In genomic region chr17:46251174-46251573, GRCm38 (mm10) we compare ENCODE assay signal across 18 mouse cellular contexts. TPM values are rescaled to one million over a fixed set of nuclear protein-coding genes. Genes with fewer than 3 reads are reported as not detected.
A peak's percentile ranks its signal among the peaks of the same experiment; 100 is the strongest.
DNase-seq lines count a peak whose midpoint lies in the region; ATAC-seq and TF ChIP-seq lines count a peak whose summit lies in the region.
"Had no signal": no experiment of that assay in that cellular context is flagged by ENCODE, and none has a peak within 500 bp of the region (broad histone marks: within the 10 kb centered on the region; RNA-seq: fewer than 3 reads in every experiment).

No protein-coding gene starts in this region.

- H3K9me3 ChIP-seq in intestine, postnatal 0 days (ENCODE audit: control insufficient read depth) = no peaks in the 10 kb centered on the region
- H3K9me3 ChIP-seq in intestine, embryonic 16.5 days (ENCODE audit: control insufficient read depth, low read length) = no peaks in the 10 kb centered on the region
- no peaks in the 10 kb centered on the region for H3K9me3 ChIP-seq in liver, embryonic 11.5 days (ENCODE audit: control insufficient read depth, low read length)
- H3K9me3 ChIP-seq: embryonic facial prominence, embryonic 13.5 days; forebrain, embryonic 10.5 days had no signal

- no peak overlapping the region for H3K4me3 ChIP-seq in intestine, postnatal 0 days (ENCODE audit: low read depth, low read length)
- H3K4me3 ChIP-seq in intestine, embryonic 16.5 days (ENCODE audit: low read length) = no peak overlapping the region
- peak overlapping the region; percentile 1; the same call in 1 of the 2 replicates for H3K4me3 ChIP-seq in liver, embryonic 11.5 days (ENCODE audit: low read depth, low read length)
- H3K4me3 ChIP-seq: embryonic facial prominence, embryonic 13.5 days; forebrain, embryonic 10.5 days had no signal

- peaks cover 15% of the 10 kb centered on the region for H3K27me3 ChIP-seq in intestine, postnatal 0 days (replicated peaks; ENCODE audit: control insufficient read depth, insufficient read depth, low read length)
- H3K27me3 ChIP-seq in intestine, embryonic 16.5 days (replicated peaks; ENCODE audit: control insufficient read depth, insufficient read depth, low read length) = peaks cover 16% of the 10 kb centered on the region
- H3K27me3 ChIP-seq in liver, embryonic 11.5 days (replicated peaks; ENCODE audit: control insufficient read depth, insufficient read depth, low read length) = peaks cover 17% of the 10 kb centered on the region

- H3K9ac ChIP-seq in intestine, postnatal 0 days (ENCODE audit: low read depth, low read length) = no peak overlapping the region
- H3K9ac ChIP-seq in intestine, embryonic 16.5 days (ENCODE audit: low read depth, low read length) = no peak overlapping the region
- H3K9ac ChIP-seq in liver, embryonic 11.5 days (ENCODE audit: low read depth, low read length) = no peak overlapping the region
- H3K9ac ChIP-seq: lung, embryonic 14.5 days had no signal

- no peak for ATAC-seq in intestine, postnatal 0 days
- no peak for ATAC-seq in intestine, embryonic 16.5 days
- ATAC-seq in liver, embryonic 11.5 days (replicated peaks; ENCODE audit: low FRiP score) = no peak
- ATAC-seq: hindbrain, embryonic 16.5 days had no signal

- no peak overlapping the region for H3K27ac ChIP-seq in intestine, postnatal 0 days (ENCODE audit: low read depth, low read length)
- H3K27ac ChIP-seq in intestine, embryonic 16.5 days (ENCODE audit: low read length) = no peak overlapping the region
- no peak overlapping the region for H3K27ac ChIP-seq in liver, embryonic 11.5 days (ENCODE audit: low read depth, low read length)
- H3K27ac ChIP-seq: embryonic facial prominence, embryonic 13.5 days; forebrain, embryonic 10.5 days had no signal

- WGBS in intestine, postnatal 0 days = 66% methylated on average over 7 of the region's 7 CpGs
- 74% methylated on average over 7 of the region's 7 CpGs for WGBS in intestine, embryonic 16.5 days
- WGBS in liver, embryonic 11.5 days = 87% methylated on average over 7 of the region's 7 CpGs

- DNase-seq in thymus, postnatal 25 days = peak; percentile 26
- no peak for DNase-seq in thymus, adult 18-20 months
- DNase-seq in liver, embryonic 11.5 days (ENCODE audit: low spot score) = no peak
- no peak for DNase-seq in testis, postnatal 10 days (ENCODE audit: low spot score)
- DNase-seq in layer of hippocampus, postnatal 14 days (ENCODE audit: low spot score in 2 of 2) = no peak
- DNase-seq: adrenal gland, postnatal 14 days; heart, adult 11 months; kidney, postnatal 14 days; lung, embryonic 14.5 days; right cerebral cortex, adult 18-20 months had no signal

- peak; percentile 54 for TF ChIP-seq CTCF in intestine, postnatal 0 days (IDR thresholded peaks at IDR 0.05; ENCODE audit: low read depth)

- no peak overlapping the region for H3K4me2 ChIP-seq in intestine, postnatal 0 days (replicated peaks; ENCODE audit: low read depth)
- H3K4me2 ChIP-seq in intestine, embryonic 16.5 days (ENCODE audit: low read depth, low read length) = no peak overlapping the region
- H3K4me2 ChIP-seq in liver, embryonic 11.5 days = no peak overlapping the region
- H3K4me2 ChIP-seq: embryonic facial prominence, embryonic 13.5 days; lung, embryonic 14.5 days had no signal

- H3K4me1 ChIP-seq in intestine, postnatal 0 days (replicated peaks; ENCODE audit: control insufficient read depth, insufficient read depth, low read length) = peaks cover 13% of the 10 kb centered on the region; the same call in 1 of the 2 replicates
- peaks cover 31% of the 10 kb centered on the region for H3K4me1 ChIP-seq in intestine, embryonic 16.5 days (ENCODE audit: control insufficient read depth, insufficient read depth, low read length)
- peaks cover 29% of the 10 kb centered on the region for H3K4me1 ChIP-seq in liver, embryonic 11.5 days (replicated peaks; ENCODE audit: control insufficient read depth, insufficient read depth, low read length)

- peaks cover 29% of the 10 kb centered on the region for H3K36me3 ChIP-seq in intestine, postnatal 0 days (ENCODE audit: control insufficient read depth, insufficient read depth)
- peaks cover 19% of the 10 kb centered on the region; the same call in 1 of the 2 replicates for H3K36me3 ChIP-seq in intestine, embryonic 16.5 days (ENCODE audit: control insufficient read depth, insufficient read depth, low read length)
- peaks cover 31% of the 10 kb centered on the region for H3K36me3 ChIP-seq in liver, embryonic 11.5 days (ENCODE audit: control insufficient read depth, insufficient read depth, low read length)

RNA-seq across cellular contexts. Expression of gene Lrrc73, which starts 2.2 kb away (rescaled TPM):
- 0.42 and 0.44 TPM in 2 replicates for polyA plus RNA-seq in intestine, postnatal 0 days (2015; fragmentation: Nextera tagmentation; extraction: Ambion mirVana)
- polyA plus RNA-seq in intestine, embryonic 16.5 days (2015; fragmentation: Nextera tagmentation; extraction: Ambion mirVana) = 0.43 and 0.75 TPM in 2 replicates
- 0.34 and 0.62 TPM in 2 replicates for polyA plus RNA-seq in liver, embryonic 11.5 days (2014; fragmentation: Nextera tagmentation; extraction: Ambion mirVana)
- 10 to 100 TPM; 76.9 to 83.1 TPM for total RNA-seq in layer of hippocampus, postnatal 14 days (2021)
- total RNA-seq: common myeloid progenitor, adult 5-6 weeks had no signal

RNA-seq across cellular contexts. Expression of gene Yipf3, which starts 3.3 kb away (rescaled TPM):
- polyA plus RNA-seq in intestine, postnatal 0 days (2015; fragmentation: Nextera tagmentation; extraction: Ambion mirVana) = 111 and 119 TPM in 2 replicates
- 122 and 123 TPM in 2 replicates for polyA plus RNA-seq in intestine, embryonic 16.5 days (2015; fragmentation: Nextera tagmentation; extraction: Ambion mirVana)
- polyA plus RNA-seq in liver, embryonic 11.5 days (2014; fragmentation: Nextera tagmentation; extraction: Ambion mirVana) = 65.6 and 76.7 TPM in 2 replicates
- 10 to 100 TPM; 81.9 to 91.9 TPM for total RNA-seq in layer of hippocampus, postnatal 14 days (2021)

RNA-seq across cellular contexts. Expression of gene Polr1c, which starts 3.3 kb away (rescaled TPM):
- polyA plus RNA-seq in intestine, postnatal 0 days (2015; fragmentation: Nextera tagmentation; extraction: Ambion mirVana) = 32.1 and 32.3 TPM in 2 replicates
- polyA plus RNA-seq in intestine, embryonic 16.5 days (2015; fragmentation: Nextera tagmentation; extraction: Ambion mirVana) = 64.5 and 69.5 TPM in 2 replicates
- polyA plus RNA-seq in liver, embryonic 11.5 days (2014; fragmentation: Nextera tagmentation; extraction: Ambion mirVana) = 89.3 and 90.4 TPM in 2 replicates
- 10 to 100 TPM; 35.0 to 35.9 TPM for total RNA-seq in layer of hippocampus, postnatal 14 days (2021)

RNA-seq across cellular contexts. Expression of gene Tjap1, which starts 31.7 kb away (rescaled TPM):
- 29.3 and 34.6 TPM in 2 replicates for polyA plus RNA-seq in intestine, postnatal 0 days (2015; fragmentation: Nextera tagmentation; extraction: Ambion mirVana)
- polyA plus RNA-seq in intestine, embryonic 16.5 days (2015; fragmentation: Nextera tagmentation; extraction: Ambion mirVana) = 27.0 and 29.6 TPM in 2 replicates
- polyA plus RNA-seq in liver, embryonic 11.5 days (2014; fragmentation: Nextera tagmentation; extraction: Ambion mirVana) = 26.4 and 29.3 TPM in 2 replicates
- 10 to 100 TPM; 43.4 to 49.2 TPM for total RNA-seq in layer of hippocampus, postnatal 14 days (2021)

RNA-seq across cellular contexts. Expression of gene Dlk2, which starts 46.0 kb away (rescaled TPM):
- polyA plus RNA-seq in intestine, postnatal 0 days (2015; fragmentation: Nextera tagmentation; extraction: Ambion mirVana) = 0.33 and 0.42 TPM in 2 replicates
- polyA plus RNA-seq in intestine, embryonic 16.5 days (2015; fragmentation: Nextera tagmentation; extraction: Ambion mirVana) = 0.54 and 0.69 TPM in 2 replicates
- 0.11 and 0.23 TPM in 2 replicates for polyA plus RNA-seq in liver, embryonic 11.5 days (2014; fragmentation: Nextera tagmentation; extraction: Ambion mirVana)
- total RNA-seq in layer of hippocampus, postnatal 14 days (2021) = 10 to 100 TPM; 44.1 to 50.9 TPM
- total RNA-seq: megakaryocyte, adult 5-6 weeks; neutrophil, adult 5-6 weeks had no signal
